Mouse (Mus musculus) kidney, postnatal 14 days (tissue): Measurements from ENCODE around the gene Gm10282.

Experiments
- DNase-seq: peaks from one replicate; pipeline ENCODE4 v3.0.0; 2022; ENCODE audit warnings: mixed read lengths

Gm10282 gene

GRCm38 (mm10) chr8:72305210-72305905 is at the start of gene Gm10282:
Gm10282 (minus strand) TSS chr8:72305260.
- DNase-seq, result no peak

- peak; percentile 72 for DNase-seq
Observed at GRCm38 (mm10) chr8:72354272-72354671, 49.2 kb upstream of the Gm10282 start.

GRCm38 (mm10) chr8:72353700-72354045 is 48.6 kb upstream of the Gm10282 start:
- no peak for DNase-seq

GRCm38 (mm10) chr8:72352951-72353699 is 48.1 kb upstream of the Gm10282 start:
- peak; percentile 66 for DNase-seq

GRCm38 (mm10) chr8:72351405-72352005 is 46.4 kb upstream of the Gm10282 start:
- DNase-seq, result no peak

- DNase-seq, result no peak
Observed at GRCm38 (mm10) chr8:72350727-72351126, 45.7 kb upstream of the Gm10282 start.

GRCm38 (mm10) chr8:72349838-72350237 is 44.8 kb upstream of the Gm10282 start:
- no peak for DNase-seq

GRCm38 (mm10) chr8:72348956-72349355 is 43.9 kb upstream of the Gm10282 start:
- no peak for DNase-seq

- no peak for DNase-seq
Observed at GRCm38 (mm10) chr8:72348114-72348513, 43.1 kb upstream of the Gm10282 start.

- no peak for DNase-seq
Observed at GRCm38 (mm10) chr8:72347553-72347952, 42.5 kb upstream of the Gm10282 start.

GRCm38 (mm10) chr8:72343725-72344124 is 38.7 kb upstream of the Gm10282 start:
- no peak for DNase-seq

- no peak for DNase-seq
Observed at GRCm38 (mm10) chr8:72342556-72343300, 37.7 kb upstream of the Gm10282 start.

GRCm38 (mm10) chr8:72337034-72337433 is 32.0 kb upstream of the Gm10282 start:
- DNase-seq, result peak; percentile 11

GRCm38 (mm10) chr8:72336273-72336672 is 31.2 kb upstream of the Gm10282 start:
- DNase-seq, result peak; percentile 29

GRCm38 (mm10) chr8:72334144-72334641 is 29.1 kb upstream of the Gm10282 start:
- no peak for DNase-seq

GRCm38 (mm10) chr8:72333429-72334143 is 28.5 kb upstream of the Gm10282 start:
- DNase-seq, result peak; percentile 14

GRCm38 (mm10) chr8:72331631-72332030 is 26.6 kb upstream of the Gm10282 start:
- no peak for DNase-seq

- DNase-seq, result no peak
Observed at GRCm38 (mm10) chr8:72330806-72331516, 25.9 kb upstream of the Gm10282 start.

GRCm38 (mm10) chr8:72329116-72329515 is 24.1 kb upstream of the Gm10282 start:
- DNase-seq, result no peak

- peak; percentile 28 for DNase-seq
Observed at GRCm38 (mm10) chr8:72324708-72325107, 19.6 kb upstream of the Gm10282 start.

GRCm38 (mm10) chr8:72324036-72324706 is 19.1 kb upstream of the Gm10282 start:
- DNase-seq, result no peak
